Mouse (Mus musculus): ENCODE results near the gene Gm12185. TPM values are rescaled to one million over a fixed set of nuclear protein-coding genes. Genes with fewer than 3 reads are reported as not detected.
"Not testable (repeated sequence)": the region's sequence is repeated elsewhere in the genome, so short reads cannot be mapped to it uniquely, and the experiment has no call there.

The Gm12185 gene
- polyA plus RNA-seq, 1 experiment from 2014 or later = not detected

DNA sequence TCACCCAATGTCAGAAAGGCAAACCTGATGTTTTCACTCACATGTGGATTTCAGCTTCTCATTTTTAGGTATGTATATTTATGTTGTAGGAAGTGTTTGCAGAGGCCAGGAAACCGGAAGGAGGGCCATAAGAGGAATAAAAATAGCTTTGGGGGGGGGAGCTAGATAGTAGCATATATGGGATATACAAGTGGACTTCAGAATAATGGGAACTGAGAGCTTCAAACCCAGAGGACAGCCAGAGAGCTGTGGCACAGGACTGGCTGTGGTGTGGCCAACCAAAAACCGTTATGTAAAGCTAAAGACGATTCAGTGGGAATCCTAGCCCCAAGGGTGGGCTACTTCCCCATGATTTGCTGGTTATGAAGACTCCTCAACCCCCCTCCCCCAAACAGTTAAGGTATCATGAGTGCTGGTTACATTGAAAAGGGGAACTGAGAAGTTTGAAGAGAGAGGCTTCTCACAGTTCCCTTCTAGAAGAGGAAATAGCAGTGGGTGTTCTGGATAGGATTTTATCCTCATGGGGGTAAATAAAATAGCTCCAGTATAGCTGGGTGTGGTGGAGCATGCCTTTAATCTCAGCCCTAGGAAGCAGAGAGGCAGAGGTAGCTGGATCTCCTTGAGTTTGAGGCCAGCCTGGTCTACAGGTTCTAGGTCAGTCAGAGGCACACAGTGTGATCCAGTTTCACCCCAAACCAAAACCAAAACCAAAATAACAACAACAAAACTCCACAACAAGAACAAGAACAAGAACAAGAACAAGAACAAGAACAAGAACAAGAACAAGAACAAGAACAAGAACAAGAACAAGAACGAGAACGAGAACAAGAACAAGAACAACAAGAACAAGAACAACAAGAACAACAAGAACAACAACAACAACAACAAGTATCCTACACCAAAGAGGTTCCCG, 91.1 kb downstream of the Gm12185 start:
- H3K4me3 ChIP-seq; H3K27me3 ChIP-seq; H3K4me2 ChIP-seq (replicated peaks); H3K9ac ChIP-seq; H3K36me3 ChIP-seq; H3K4me1 ChIP-seq; H3K27ac ChIP-seq; ATAC-seq (ENCODE audit: low FRiP score); H3K9me3 ChIP-seq (replicated peaks): not testable (repeated sequence)
- 76% methylated on average over 6 of the region's 6 CpGs for WGBS

DNA sequence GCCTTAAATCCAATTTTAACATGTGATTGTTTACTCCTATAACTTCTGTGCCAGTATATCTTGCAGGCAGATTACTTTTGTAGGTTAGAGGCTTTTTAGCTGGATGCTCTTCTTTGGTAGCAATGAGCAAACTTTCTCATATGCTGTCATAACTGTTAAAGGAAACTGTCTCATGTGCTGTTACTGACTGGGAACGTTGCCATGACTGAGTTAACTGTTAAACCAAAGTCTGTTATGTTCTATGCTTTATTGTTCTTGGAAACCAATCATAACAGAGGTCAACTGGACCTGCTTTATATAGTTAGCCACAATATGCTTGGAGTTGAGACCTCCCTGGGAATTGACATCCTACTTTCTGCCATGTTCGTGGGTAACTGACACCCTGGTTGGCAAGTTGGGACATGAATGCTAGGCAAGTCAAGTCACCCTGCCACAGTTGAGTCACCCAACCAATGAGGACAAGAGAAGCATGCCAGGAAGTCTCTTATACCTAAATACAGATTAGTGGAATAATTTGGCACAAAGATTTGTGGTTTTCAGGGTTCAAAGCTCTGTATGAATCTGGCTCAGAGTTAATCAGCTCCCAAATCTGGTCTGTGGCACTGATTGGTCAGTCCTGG, 93.1 kb downstream of the Gm12185 start:
- Histone ChIP-seq H3K27ac (no peak overlapping the region), H3K9me3 (replicated peaks) (no peaks in the 10 kb centered on the region), H3K27me3 (no peaks in the 10 kb centered on the region), H3K36me3 (no peaks in the 10 kb centered on the region), H3K9ac (no peak overlapping the region), H3K4me1 (no peaks in the 10 kb centered on the region), H3K4me2 (replicated peaks) (no peak overlapping the region), H3K4me3 (no peak overlapping the region)
- WGBS = 73% methylated on average over 2 of the region's 2 CpGs
- no peak for ATAC-seq (ENCODE audit: low FRiP score)

DNA sequence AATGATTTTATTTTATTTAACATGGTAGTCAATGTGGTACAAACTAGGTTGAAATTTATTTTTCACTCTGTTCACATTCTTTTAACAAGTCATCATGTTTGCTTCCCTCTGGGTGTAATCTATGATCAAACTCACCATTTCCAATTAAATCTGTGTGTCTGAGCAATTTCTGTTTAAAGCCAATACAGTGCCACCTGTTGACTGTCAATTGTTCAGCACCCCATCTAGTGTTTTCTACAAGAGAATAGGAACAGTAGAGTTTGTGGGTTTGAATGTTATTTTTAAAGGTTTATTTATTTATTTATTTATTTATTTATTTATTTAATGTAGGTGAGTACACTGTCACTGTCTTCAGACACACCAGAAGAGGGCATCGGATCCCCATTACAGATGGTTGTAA, 115.3 kb downstream of the Gm12185 start:
- H3K4me1 ChIP-seq = peaks cover 6% of the 10 kb centered on the region; the same call in 1 of the 2 replicates
- no peak overlapping the region for H3K4me2 ChIP-seq (replicated peaks)
- peaks cover 17% of the 10 kb centered on the region for H3K27me3 ChIP-seq
- no peak overlapping the region for H3K9ac ChIP-seq
- no peaks in the 10 kb centered on the region for H3K9me3 ChIP-seq (replicated peaks)
- H3K27ac ChIP-seq = no peak overlapping the region
- no peak overlapping the region for H3K4me3 ChIP-seq
- 100% methylated on average over 1 of the region's 1 CpGs for WGBS
- ATAC-seq (ENCODE audit: low FRiP score) = no peak
- H3K36me3 ChIP-seq = no peaks in the 10 kb centered on the region

DNA sequence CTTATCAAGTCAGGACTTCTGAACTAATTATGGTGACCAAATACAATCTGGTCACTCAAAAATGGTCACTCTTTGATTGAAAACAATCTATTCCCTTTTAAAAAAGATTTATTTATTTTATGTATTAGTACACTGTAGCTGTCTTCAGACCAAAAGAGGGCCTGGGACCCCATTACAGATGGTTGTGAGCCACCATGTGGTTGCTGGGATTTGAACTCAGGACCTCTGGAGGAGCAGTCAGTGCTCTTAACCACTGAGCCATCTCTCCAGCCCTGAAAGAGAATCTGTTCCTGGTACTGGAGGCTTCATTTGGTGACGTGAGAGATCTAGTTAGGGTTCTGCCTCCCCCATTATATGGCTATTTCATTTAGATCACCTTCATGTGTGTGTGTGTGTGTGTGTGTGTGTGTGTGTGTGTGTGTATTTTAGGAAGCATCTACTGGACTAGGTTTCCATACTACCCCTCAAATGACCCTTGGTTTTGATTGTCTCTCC, 116.6 kb downstream of the Gm12185 start:
- not testable (repeated sequence) for H3K27ac ChIP-seq; H3K36me3 ChIP-seq; H3K9ac ChIP-seq; H3K9me3 ChIP-seq (replicated peaks); H3K4me3 ChIP-seq; ATAC-seq (ENCODE audit: low FRiP score); H3K4me2 ChIP-seq (replicated peaks)
- peaks cover 13% of the 10 kb centered on the region; the same call in 1 of the 2 replicates for H3K4me1 ChIP-seq
- peaks cover 17% of the 10 kb centered on the region for H3K27me3 ChIP-seq
- WGBS = 89% methylated on average over 1 of the region's 1 CpGs

DNA sequence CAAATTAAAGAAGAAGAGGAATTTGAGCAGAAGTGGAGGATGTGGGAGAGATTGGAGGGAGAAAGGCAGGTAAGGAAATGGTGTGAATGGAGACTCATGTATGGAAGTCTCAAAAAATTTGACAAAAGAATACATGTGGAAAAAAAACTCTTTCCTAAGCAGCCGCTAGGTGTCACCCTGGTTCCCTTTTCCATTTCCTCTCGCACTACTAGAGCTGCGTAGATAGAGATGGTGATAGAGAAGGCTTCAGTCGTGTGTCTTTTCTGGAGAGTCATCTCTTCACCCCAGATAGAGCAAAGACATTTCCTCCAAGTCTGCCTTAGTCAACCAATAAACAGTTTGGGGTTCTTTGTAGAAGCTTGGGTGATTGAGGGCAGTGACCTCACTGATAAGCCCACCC, 117.6 kb downstream of the Gm12185 start:
- H3K4me2 ChIP-seq (replicated peaks) = no peak overlapping the region
- H3K27ac ChIP-seq = no peak overlapping the region
- H3K9ac ChIP-seq = no peak overlapping the region
- H3K4me1 ChIP-seq = peaks cover 13% of the 10 kb centered on the region; the same call in 1 of the 2 replicates
- 2% methylated on average over 4 of the region's 4 CpGs for WGBS
- no peaks in the 10 kb centered on the region for H3K36me3 ChIP-seq
- ATAC-seq (ENCODE audit: low FRiP score) = peak; percentile 55; the same call in 1 of the 2 replicates
- H3K9me3 ChIP-seq (replicated peaks) = no peaks in the 10 kb centered on the region
- H3K27me3 ChIP-seq = peaks cover 17% of the 10 kb centered on the region
- H3K4me3 ChIP-seq = no peak overlapping the region

DNA sequence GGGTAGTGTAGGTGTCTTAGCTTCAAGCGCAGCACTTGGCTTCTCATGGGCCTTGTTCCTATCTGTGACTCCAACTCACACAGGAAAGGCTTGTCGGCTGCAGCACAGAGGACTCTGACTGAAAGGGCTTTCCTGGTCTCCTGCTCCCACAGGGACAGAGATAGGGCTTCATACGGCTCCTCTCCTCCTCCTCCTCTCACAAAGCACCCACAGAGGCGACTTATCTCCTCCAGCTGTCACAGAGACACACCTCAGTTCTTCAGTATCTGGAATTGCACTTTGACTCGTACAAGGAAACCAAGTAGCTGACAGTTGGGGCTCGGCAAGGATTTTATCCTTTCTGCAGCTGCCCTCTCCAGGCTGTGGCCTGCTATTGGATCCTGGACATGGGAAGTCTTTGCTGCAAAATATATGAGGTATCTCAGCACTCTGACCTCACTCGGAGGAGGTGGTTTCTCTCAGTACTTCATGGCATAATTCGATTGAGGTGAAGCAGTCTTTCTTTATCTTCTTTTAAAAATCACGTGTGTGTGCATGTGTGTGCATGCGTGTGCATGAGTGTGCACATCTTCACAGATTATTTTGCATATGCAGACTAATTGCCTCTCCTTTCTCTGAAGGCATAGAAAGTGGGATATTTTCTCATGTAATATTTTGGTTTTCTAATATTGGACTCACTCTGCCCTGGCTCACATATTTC, 118.3 kb downstream of the Gm12185 start:
- H3K9ac ChIP-seq = no peak overlapping the region

DNA sequence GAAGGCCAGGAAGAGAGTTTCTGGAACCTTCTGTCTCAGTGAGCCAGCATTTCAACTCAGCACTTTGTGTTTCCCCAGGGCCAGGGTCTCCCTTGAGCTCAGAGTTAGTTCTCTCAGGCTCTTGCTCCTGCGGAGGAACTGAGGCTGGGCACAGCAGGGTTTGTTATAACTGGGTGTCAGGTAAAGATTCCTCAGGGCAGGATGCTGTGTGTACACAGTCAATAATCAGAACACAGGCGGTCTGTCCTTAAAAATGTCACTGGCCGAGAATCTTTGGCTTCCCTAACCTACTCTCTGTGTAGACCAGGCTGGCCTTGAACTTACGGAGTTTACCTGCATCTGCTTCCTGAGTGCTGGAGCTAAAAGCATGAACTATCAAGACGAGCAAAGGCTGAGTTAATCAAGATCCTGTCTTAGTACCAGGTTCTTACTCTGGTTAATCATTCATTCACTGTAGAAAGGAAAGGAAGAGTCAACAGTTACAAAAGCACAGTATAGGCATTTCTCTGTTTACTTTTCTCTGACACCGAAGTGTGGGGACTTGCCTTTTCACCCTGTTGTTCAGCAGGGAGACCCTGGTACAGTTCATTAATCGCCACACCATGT, 119.2 kb downstream of the Gm12185 start:
- H3K4me1 ChIP-seq = peaks cover 13% of the 10 kb centered on the region; the same call in 1 of the 2 replicates
- H3K36me3 ChIP-seq = no peaks in the 10 kb centered on the region
- H3K9ac ChIP-seq = no peak overlapping the region
- H3K27me3 ChIP-seq = peaks cover 17% of the 10 kb centered on the region
- WGBS = 76% methylated on average over 7 of the region's 7 CpGs
- no peaks in the 10 kb centered on the region for H3K9me3 ChIP-seq (replicated peaks)
- H3K4me2 ChIP-seq (replicated peaks) = no peak overlapping the region
- no peak overlapping the region for H3K27ac ChIP-seq
- no peak for ATAC-seq (ENCODE audit: low FRiP score)
- H3K4me3 ChIP-seq = no peak overlapping the region

More for the DNA sequence above, 118.3 kb downstream of the Gm12185 start:
- Histone ChIP-seq H3K27me3 (peaks cover 17% of the 10 kb centered on the region), H3K9me3 (replicated peaks) (no peaks in the 10 kb centered on the region), H3K4me1 (peaks cover 13% of the 10 kb centered on the region; the same call in 1 of the 2 replicates), H3K4me2 (replicated peaks) (no peak overlapping the region), H3K36me3 (no peaks in the 10 kb centered on the region), H3K27ac (no peak overlapping the region), H3K4me3 (no peak overlapping the region)
- WGBS = 74% methylated on average over 10 of the region's 10 CpGs
- no peak for ATAC-seq (ENCODE audit: low FRiP score)

DNA sequence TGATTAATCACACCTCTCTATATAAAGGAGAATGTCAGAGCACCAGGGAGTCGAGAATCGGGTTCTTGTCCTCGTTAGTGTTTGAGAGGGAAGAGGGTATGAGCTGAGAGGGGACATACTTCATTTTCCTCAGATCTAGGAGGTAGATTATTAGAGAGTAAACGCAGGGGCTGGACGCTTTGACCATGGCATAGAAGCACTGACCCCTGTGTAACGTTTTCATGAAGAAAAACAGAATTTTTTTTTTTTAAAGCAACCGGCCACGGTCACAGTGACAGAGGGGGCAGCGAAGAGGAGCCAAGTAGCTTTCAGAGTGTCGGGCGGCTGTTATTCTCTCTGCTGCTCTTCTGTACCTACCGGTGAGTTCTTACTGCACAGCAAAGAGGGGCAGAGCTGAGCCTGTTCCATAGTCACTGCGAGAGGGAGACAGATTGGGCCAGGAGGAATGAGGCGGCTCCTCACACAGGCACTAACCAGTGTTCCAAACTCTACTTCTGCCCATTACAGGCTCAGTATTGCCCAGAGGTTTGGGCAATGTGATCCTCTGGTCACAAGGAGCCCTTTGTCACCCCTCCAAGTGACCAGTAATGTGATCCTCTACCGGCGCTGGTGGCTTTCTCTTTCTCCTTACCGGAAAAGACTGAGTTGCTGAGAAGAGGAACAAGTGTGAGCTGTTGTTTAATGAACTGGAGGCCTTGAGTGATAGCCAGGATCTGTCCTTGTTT, 120.0 kb downstream of the Gm12185 start:
- no peaks in the 10 kb centered on the region for H3K36me3 ChIP-seq
- H3K27me3 ChIP-seq = peaks cover 17% of the 10 kb centered on the region
- no peak for ATAC-seq (ENCODE audit: low FRiP score)
- 11% methylated on average over 17 of the region's 17 CpGs for WGBS
- peak overlapping the region; percentile 58 for H3K4me2 ChIP-seq (replicated peaks)
- H3K4me3 ChIP-seq = peak overlapping the region; percentile 31
- H3K9ac ChIP-seq = peak overlapping the region; percentile 49
- no peaks in the 10 kb centered on the region for H3K9me3 ChIP-seq (replicated peaks)
- peaks cover 13% of the 10 kb centered on the region; the same call in 1 of the 2 replicates for H3K4me1 ChIP-seq
- no peak overlapping the region for H3K27ac ChIP-seq

DNA sequence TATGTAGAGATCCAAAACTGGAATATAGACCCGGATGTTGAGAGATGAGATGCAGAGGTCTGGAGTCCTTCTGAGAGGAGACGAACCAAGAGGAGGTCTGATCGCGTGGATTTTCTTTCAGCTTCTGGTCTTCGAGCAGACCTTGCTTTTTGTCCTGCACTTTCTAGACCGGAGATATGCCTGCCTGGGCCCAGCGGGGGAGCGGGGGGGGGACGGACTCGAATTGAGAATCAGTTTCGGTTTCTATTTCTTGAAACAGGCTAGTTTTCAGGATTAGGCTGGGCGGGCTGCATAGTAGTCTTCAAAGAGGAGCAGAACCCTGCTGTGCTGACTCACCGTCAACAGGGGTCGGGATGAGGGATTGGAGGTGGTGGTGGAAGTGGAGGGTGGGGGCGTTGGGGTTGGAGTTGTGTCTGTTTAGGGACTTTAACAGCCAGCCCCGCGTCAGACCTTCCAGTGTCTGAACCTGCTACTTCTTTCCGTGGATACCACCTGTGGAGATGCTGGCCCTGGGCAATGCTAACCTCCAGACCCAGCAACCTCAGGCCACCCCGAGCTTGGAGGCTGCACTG, 120.7 kb downstream of the Gm12185 start, which contains the start of gene Irgm1:
Gene Irgm1, minus strand, starts transcription at position 483 of the 572 bp plus-strand sequence.
- Histone ChIP-seq H3K27ac (no peak within 1 kb of the TSS), H3K9ac (peak within 1 kb of the TSS; percentile 49), H3K4me3 (peak within 1 kb of the TSS; percentile 31), H3K36me3 (no peaks in the 10 kb centered on the region), H3K4me1 (peaks cover 13% of the 10 kb centered on the region; the same call in 1 of the 2 replicates), H3K9me3 (replicated peaks) (no peaks in the 10 kb centered on the region), H3K4me2 (replicated peaks) (peak within 1 kb of the TSS; percentile 58), H3K27me3 (peaks cover 17% of the 10 kb centered on the region)
- WGBS = 2% methylated on average over 19 of the region's 19 CpGs
- peak; percentile 60; the same call in 1 of the 2 replicates for ATAC-seq (ENCODE audit: low FRiP score)

DNA sequence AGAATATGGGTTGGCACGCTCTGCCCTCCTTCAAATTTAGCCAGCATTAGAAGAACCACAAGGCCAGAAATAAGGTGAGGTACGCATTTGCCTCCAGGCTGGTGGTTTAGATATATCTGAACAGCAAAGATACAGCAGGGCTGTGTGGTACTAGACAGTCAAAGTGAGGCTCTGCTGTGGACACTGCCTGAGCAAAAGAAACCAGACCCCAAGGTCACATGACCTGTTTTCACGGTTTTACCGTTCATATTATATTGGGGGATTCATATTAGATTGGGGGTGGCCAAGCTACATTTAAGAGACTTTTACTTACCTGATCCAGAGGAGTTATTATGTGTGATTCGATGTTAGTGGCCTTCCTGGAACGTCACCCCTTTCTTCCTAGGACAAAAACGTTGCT, 121.2 kb downstream of the Gm12185 start:
- Histone ChIP-seq H3K27me3 (peaks cover 17% of the 10 kb centered on the region), H3K36me3 (no peaks in the 10 kb centered on the region), H3K4me2 (replicated peaks) (peak overlapping the region; percentile 58), H3K4me3 (peak overlapping the region; percentile 31), H3K27ac (no peak overlapping the region), H3K9ac (peak overlapping the region; percentile 49; the same call in 1 of the 2 replicates), H3K9me3 (replicated peaks) (no peaks in the 10 kb centered on the region), H3K4me1 (peaks cover 13% of the 10 kb centered on the region; the same call in 1 of the 2 replicates)
- 40% methylated on average over 7 of the region's 7 CpGs for WGBS
- ATAC-seq (ENCODE audit: low FRiP score) = no peak
